Mouse (Mus musculus): ENCODE measurements around the gene Mapkapk2. TPM values are rescaled to one million over a fixed set of nuclear protein-coding genes. Genes with fewer than 3 reads are reported as not detected.

Gene Mapkapk2
- polyA plus RNA-seq, 1 experiment: 1.3 TPM

- H3K4me1 ChIP-seq (ENCODE audit: control insufficient read depth): peaks cover 16% of the 10 kb centered on the region
- no peaks in the 10 kb centered on the region for H3K9me3 ChIP-seq (ENCODE audit: control insufficient read depth, low read length)
- H3K27me3 ChIP-seq (ENCODE audit: control insufficient read depth): no peaks in the 10 kb centered on the region
- no peaks in the 10 kb centered on the region for H3K36me3 ChIP-seq (ENCODE audit: control insufficient read depth)
- H3K4me3 ChIP-seq (replicated peaks): no peak overlapping the region
- TF ChIP-seq GATA1 (IDR thresholded peaks at IDR 0.05; ENCODE audit: low read length): no peak
- TF ChIP-seq TAL1 (IDR thresholded peaks at IDR 0.05; ENCODE audit: low read length): no peak
Observed at GRCm38 (mm10) chr1:131088547-131088946, 9.1 kb downstream of the Mapkapk2 start.

- H3K4me3 ChIP-seq (replicated peaks): no peak overlapping the region
- H3K4me1 ChIP-seq (ENCODE audit: control insufficient read depth): peaks cover 17% of the 10 kb centered on the region
- TF ChIP-seq TAL1 (IDR thresholded peaks at IDR 0.05; ENCODE audit: low read length): no peak
- no peak for TF ChIP-seq GATA1 (IDR thresholded peaks at IDR 0.05; ENCODE audit: low read length)
- no peaks in the 10 kb centered on the region for H3K9me3 ChIP-seq (ENCODE audit: control insufficient read depth, low read length)
- no peaks in the 10 kb centered on the region for H3K36me3 ChIP-seq (ENCODE audit: control insufficient read depth)
- H3K27me3 ChIP-seq (ENCODE audit: control insufficient read depth): no peaks in the 10 kb centered on the region
Observed at GRCm38 (mm10) chr1:131086907-131087306, 10.7 kb downstream of the Mapkapk2 start.

GRCm38 (mm10) chr1:131085957-131086739 lies 11.5 kb downstream of the Mapkapk2 start:
- H3K4me3 ChIP-seq (replicated peaks): no peak overlapping the region
- TF ChIP-seq GATA1 (IDR thresholded peaks at IDR 0.05; ENCODE audit: low read length) (no peak), TAL1 (IDR thresholded peaks at IDR 0.05; ENCODE audit: low read length) (no peak)
- no peaks in the 10 kb centered on the region for H3K27me3 ChIP-seq (ENCODE audit: control insufficient read depth)
- no peaks in the 10 kb centered on the region for H3K36me3 ChIP-seq (ENCODE audit: control insufficient read depth)
- no peaks in the 10 kb centered on the region for H3K9me3 ChIP-seq (ENCODE audit: control insufficient read depth, low read length)
- H3K4me1 ChIP-seq (ENCODE audit: control insufficient read depth): peaks cover 17% of the 10 kb centered on the region

- Histone ChIP-seq H3K36me3 (ENCODE audit: control insufficient read depth) (no peaks in the 10 kb centered on the region), H3K4me1 (ENCODE audit: control insufficient read depth) (peaks cover 17% of the 10 kb centered on the region), H3K9me3 (ENCODE audit: control insufficient read depth, low read length) (no peaks in the 10 kb centered on the region), H3K27me3 (ENCODE audit: control insufficient read depth) (no peaks in the 10 kb centered on the region), H3K4me3 (replicated peaks) (no peak overlapping the region)
- TF ChIP-seq TAL1 (IDR thresholded peaks at IDR 0.05; ENCODE audit: low read length) (no peak), GATA1 (IDR thresholded peaks at IDR 0.05; ENCODE audit: low read length) (no peak)
Observed at GRCm38 (mm10) chr1:131085272-131085671, 12.4 kb downstream of the Mapkapk2 start.

GRCm38 (mm10) chr1:131084289-131084688 lies 13.3 kb downstream of the Mapkapk2 start:
- Histone ChIP-seq H3K9me3 (ENCODE audit: control insufficient read depth, low read length) (no peaks in the 10 kb centered on the region), H3K4me1 (ENCODE audit: control insufficient read depth) (peaks cover 19% of the 10 kb centered on the region), H3K27me3 (ENCODE audit: control insufficient read depth) (no peaks in the 10 kb centered on the region), H3K36me3 (ENCODE audit: control insufficient read depth) (no peaks in the 10 kb centered on the region), H3K4me3 (replicated peaks) (no peak overlapping the region)
- TF ChIP-seq GATA1 (IDR thresholded peaks at IDR 0.05; ENCODE audit: low read length): no peak
- no peak for TF ChIP-seq TAL1 (IDR thresholded peaks at IDR 0.05; ENCODE audit: low read length)

- Histone ChIP-seq H3K36me3 (ENCODE audit: control insufficient read depth) (no peaks in the 10 kb centered on the region), H3K4me3 (replicated peaks) (no peak overlapping the region), H3K9me3 (ENCODE audit: control insufficient read depth, low read length) (no peaks in the 10 kb centered on the region), H3K27me3 (ENCODE audit: control insufficient read depth) (no peaks in the 10 kb centered on the region), H3K4me1 (ENCODE audit: control insufficient read depth) (peaks cover 19% of the 10 kb centered on the region)
- TF ChIP-seq TAL1 (IDR thresholded peaks at IDR 0.05; ENCODE audit: low read length) (no peak), GATA1 (IDR thresholded peaks at IDR 0.05; ENCODE audit: low read length) (no peak)
Observed at GRCm38 (mm10) chr1:131083609-131084008, 14.0 kb downstream of the Mapkapk2 start.

GRCm38 (mm10) chr1:131083122-131083521 lies 14.5 kb downstream of the Mapkapk2 start:
- Histone ChIP-seq H3K4me1 (ENCODE audit: control insufficient read depth) (peaks cover 19% of the 10 kb centered on the region), H3K4me3 (replicated peaks) (no peak overlapping the region), H3K9me3 (ENCODE audit: control insufficient read depth, low read length) (no peaks in the 10 kb centered on the region), H3K36me3 (ENCODE audit: control insufficient read depth) (no peaks in the 10 kb centered on the region), H3K27me3 (ENCODE audit: control insufficient read depth) (no peaks in the 10 kb centered on the region)
- TF ChIP-seq TAL1 (IDR thresholded peaks at IDR 0.05; ENCODE audit: low read length): no peak
- no peak for TF ChIP-seq GATA1 (IDR thresholded peaks at IDR 0.05; ENCODE audit: low read length)

- TF ChIP-seq TAL1 (IDR thresholded peaks at IDR 0.05; ENCODE audit: low read length) (no peak), GATA1 (IDR thresholded peaks at IDR 0.05; ENCODE audit: low read length) (no peak)
- H3K4me3 ChIP-seq (replicated peaks): no peak overlapping the region
- no peaks in the 10 kb centered on the region for H3K36me3 ChIP-seq (ENCODE audit: control insufficient read depth)
- no peaks in the 10 kb centered on the region for H3K9me3 ChIP-seq (ENCODE audit: control insufficient read depth, low read length)
- peaks cover 27% of the 10 kb centered on the region for H3K4me1 ChIP-seq (ENCODE audit: control insufficient read depth)
- H3K27me3 ChIP-seq (ENCODE audit: control insufficient read depth): no peaks in the 10 kb centered on the region
Observed at GRCm38 (mm10) chr1:131080686-131081085, 16.9 kb downstream of the Mapkapk2 start.

- H3K36me3 ChIP-seq (ENCODE audit: control insufficient read depth): no peaks in the 10 kb centered on the region
Observed at GRCm38 (mm10) chr1:131079762-131080161, 17.9 kb downstream of the Mapkapk2 start.

More at GRCm38 (mm10) chr1:131079762-131080161, 17.9 kb downstream of the Mapkapk2 start:
- H3K27me3 ChIP-seq (ENCODE audit: control insufficient read depth): no peaks in the 10 kb centered on the region
- TF ChIP-seq TAL1 (IDR thresholded peaks at IDR 0.05; ENCODE audit: low read length) (no peak), GATA1 (IDR thresholded peaks at IDR 0.05; ENCODE audit: low read length) (no peak)
- no peaks in the 10 kb centered on the region for H3K9me3 ChIP-seq (ENCODE audit: control insufficient read depth, low read length)
- H3K4me1 ChIP-seq (ENCODE audit: control insufficient read depth): peaks cover 31% of the 10 kb centered on the region
- no peak overlapping the region for H3K4me3 ChIP-seq (replicated peaks)
